Mouse (Mus musculus): ENCODE measurements at regions not wholly inside any gene's neighbourhood (a gene's known extent, or its start where the extent isn't known, plus 50 kb on each side); places are given as distances from the start of the nearest gene placed in this dataset.

DNA sequence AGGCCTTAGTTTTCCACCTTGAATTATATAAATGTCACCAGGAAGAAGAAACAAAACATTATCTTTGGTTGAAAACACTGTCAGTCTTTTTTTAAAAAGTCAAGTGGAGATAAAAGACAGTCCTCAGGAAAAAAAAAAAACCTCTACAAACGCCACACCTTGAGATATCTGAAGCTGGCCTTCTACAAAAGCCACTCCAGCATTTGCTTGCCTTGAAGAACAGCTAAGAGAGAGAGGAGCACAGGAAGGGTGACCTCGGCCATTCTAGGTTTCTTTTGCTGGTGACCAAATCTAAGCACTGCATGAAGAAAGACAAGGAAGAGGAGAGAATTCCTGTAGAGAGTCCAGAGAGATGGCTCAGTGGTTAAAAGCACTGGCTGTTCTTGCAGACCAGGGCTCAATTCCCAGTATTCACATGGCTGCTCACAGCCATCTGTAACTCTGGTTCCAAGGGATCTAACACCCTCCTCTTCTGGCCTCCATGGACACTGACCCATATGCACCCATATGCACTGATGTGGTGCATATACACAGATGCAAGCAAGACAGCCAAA lies 90.5 kb downstream of the Tomm20 start:
- in situ Hi-C loops (cut with MboI; ENCODE audit: unreplicated experiment in 2 of 2) = no loop called here

DNA sequence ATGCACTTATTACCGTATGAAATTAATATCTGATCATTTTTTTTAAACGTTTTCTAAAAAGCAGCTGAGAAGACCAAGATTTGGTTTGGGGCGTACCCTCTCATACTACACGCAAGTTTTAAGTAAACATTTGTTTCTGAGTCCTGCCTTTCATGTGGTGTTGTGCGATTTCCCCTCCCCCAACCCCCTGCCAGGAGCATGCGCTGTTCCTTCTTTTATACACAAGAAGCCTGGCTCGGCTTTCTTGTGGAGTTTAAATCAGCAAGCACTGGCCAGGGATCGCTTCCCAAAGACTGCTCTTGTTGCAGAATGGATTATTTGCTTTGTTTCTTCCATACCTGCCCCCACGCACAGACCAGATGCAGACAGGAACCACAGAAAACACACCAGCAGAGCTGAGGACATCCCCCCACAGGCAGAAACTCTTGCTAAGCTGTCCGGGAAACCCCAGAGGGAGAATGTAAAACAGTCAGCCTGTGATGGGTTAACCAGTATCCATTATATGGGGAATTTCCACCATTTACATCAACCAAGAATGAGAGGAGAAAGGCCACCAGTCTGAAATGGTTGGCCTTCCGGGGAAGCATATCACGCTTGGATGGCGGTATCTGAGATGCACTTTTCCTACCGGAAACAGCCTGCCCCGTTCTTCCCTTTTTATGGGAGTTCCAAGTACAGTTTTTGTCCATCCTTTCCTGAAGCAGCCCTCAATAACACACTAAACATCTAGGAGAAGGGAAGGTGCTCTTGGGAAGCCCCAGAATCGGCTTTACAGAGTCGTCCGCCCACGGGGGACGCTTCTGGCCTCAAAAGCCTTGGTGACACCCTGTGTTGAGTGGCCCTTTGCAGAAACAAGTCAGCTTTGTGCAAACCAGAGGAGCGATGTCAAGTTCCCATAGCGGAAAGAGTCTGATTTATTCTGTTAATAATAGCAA lies 91.3 kb downstream of the Tomm20 start:
- in situ Hi-C loops (cut with MboI; ENCODE audit: unreplicated experiment in 2 of 2) = loop anchor here in 1 of 2 experiments (5.0 kb wide), 1 partner anchor 63 kb away; no protein-coding TSS in a partner anchor

DNA sequence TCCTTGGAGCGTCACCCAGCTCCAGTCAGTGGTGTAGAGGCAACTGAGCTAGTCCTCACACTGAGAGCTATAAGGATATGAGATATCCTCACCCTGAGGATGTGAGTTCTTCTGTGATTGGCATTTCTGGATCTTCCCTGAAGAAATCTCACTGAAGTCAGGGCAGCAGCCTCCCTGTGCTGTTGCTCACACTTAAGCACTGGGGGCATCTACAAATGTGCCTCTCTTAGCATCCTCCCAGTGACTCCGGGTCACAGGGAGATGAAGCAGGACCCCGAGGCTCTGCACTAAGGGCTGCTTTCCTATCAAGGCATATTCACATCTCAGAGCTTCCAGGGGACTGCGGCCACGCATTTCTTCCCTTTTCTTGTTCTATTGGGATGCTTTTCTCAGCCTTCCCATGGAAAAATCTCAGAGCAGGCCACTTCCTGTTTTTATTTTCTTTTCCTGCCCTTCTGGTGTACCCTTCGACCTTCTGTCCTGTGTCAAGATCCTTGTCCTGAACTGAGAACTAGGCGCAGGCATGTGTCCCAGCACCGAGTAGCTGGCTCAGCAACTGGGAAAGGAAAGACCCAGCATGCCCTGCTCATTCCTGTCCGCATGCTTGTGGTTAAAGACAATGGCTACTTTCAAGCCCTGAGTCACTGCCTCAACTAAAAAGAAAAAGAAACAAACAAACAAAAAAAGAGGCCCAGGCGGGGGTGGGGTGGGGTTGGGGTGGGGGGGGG lies 92.8 kb downstream of the Tomm20 start:
- in situ Hi-C loops (cut with MboI; ENCODE audit: unreplicated experiment in 2 of 2) = loop anchor here in 1 of 2 experiments (5.0 kb wide), 1 partner anchor 64 kb away; no protein-coding TSS in a partner anchor

DNA sequence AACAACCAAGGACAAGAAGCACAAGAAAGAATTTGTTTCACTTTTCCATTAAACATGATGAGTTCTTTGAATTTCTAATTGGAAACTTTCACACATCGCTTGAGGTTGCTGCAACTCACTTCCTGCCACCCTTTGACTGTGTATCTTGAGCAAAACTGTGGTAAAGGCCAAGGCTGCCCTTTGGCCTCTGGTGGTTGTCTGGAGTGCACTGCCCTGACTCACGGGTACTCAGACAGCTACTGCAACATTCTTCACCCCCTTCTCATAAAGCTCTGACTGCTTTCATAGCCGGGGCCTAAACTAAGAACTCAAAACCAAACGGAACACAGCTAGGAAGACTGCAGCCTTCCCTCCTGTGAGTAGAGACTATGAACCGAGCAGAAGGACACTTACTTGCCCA lies 93.5 kb downstream of the Tomm20 start:
- in situ Hi-C loops (cut with MboI; ENCODE audit: unreplicated experiment in 2 of 2) = loop anchor here in 1 of 2 experiments (5.0 kb wide), 1 partner anchor 65 kb away; no protein-coding TSS in a partner anchor

DNA sequence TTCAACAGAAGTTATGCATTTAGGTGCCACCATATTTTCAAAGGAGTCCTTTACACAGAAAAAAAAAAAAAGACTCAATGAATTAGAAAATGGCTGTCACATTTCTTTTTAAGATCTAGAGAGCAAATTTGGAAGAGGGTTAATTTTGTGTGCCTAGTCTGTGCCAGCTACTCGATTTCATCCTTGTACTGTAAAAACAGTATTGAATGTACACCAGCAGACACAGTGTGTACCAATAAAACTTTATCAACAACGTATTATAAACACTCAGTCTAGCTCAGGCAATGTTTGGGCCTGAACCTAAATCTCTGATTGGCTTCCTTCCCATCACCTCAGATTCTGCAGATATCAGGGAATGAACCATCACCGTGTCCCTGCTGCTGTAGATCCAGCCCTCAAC lies 93.9 kb downstream of the Tomm20 start:
- in situ Hi-C loops (cut with MboI; ENCODE audit: unreplicated experiment in 2 of 2) = loop anchor here in 1 of 2 experiments (5.0 kb wide), 1 partner anchor 66 kb away; no protein-coding TSS in a partner anchor

DNA sequence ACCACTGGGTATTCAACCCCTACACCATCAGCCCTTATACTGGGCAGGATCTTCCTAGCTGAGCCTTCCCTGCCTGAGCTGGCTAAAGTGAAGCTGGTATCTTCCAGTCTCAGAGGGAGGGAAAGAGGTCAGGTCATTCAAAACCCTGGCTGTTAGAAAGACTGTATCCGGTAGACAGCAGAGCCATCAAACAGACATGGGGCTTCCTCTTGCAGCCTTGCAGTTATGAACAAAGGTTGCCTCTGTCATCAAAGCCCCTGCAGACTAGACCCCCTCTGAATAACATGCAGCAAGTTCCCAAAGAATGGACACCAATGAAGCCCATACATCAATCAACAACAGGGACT lies 95.5 kb downstream of the Tomm20 start:
- in situ Hi-C loops (cut with MboI; ENCODE audit: unreplicated experiment in 2 of 2) = loop anchor here in 1 of 2 experiments (5.0 kb wide), 1 partner anchor 67 kb away; no protein-coding TSS in a partner anchor

DNA sequence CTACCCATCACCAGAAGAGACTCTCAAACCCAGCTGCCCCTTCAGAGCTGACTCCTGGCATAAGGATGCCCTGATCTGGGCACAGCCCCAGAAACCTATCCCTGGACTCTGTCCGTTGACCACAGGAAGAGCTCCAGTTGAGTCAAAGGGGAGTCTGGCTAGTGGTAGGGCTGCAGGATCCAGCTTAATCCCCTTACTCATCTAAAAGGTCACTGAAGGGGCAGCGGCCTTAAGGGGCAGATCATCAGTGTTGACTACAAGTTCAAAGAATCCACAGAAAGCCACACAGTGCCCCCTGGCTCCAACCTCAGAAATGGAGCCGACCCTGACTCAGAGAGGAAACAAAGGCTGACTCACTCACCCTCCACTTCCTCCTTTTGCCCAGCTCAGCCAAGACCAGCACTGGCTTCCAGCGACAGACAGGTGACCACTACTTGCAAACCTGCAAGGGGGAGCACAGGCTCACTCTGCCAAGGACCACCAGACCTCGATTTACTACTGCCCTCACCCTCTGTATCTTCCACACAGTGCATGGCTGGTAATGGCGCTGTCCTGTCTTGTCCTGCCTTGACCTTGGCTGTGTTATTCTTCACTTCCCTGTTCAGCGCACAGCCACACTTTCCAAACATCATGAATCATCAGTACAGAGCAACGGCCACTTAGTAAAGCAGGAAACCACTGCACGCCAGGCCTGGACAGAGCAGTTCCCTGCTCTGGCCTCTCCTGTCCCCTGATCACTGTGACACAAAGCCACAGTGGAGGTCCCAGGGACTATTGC lies 96.0 kb downstream of the Tomm20 start:
- in situ Hi-C loops (cut with MboI; ENCODE audit: unreplicated experiment in 2 of 2) = loop anchor here (5.0 kb wide), 5 partner anchors 68 to 352 kb away; partner anchors contain the start of gene Irf2bp2 (in 1 of the 2)

DNA sequence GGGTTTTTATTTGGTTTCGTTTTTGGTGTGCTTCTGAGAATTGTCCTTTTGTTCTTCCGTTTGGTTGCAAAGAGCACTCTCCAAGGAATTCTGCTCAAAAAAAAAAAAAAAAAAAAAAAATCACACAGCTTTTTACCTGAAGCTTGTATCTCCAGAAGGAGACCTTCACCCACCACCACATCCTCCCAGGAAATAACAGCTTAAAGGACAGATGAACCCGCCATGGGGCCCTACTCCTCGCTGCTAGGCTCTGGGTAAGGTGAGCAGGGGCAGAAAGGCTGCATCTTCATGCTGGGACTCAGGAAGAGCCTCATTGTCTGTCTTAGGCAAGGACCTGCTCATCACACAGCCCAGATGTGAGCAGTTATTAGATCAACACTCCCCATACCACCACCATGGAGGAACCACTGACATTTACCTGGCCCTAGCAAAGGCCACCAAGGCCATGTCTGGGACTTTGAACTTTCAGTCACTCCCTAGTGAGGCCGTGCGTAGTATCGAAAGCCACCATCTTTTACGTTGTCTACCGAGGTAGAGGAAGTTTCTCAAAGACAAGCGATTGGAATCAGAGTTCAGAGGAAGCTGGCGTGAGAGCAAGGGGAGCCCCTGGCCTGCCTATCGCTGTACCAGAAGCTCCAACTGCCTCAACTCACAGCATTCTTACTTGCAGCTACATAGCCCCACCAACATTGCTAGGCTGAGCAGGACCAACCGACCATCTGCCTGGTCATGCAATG lies 97.1 kb downstream of the Tomm20 start:
- in situ Hi-C loops (cut with MboI; ENCODE audit: unreplicated experiment in 2 of 2) = loop anchor here (5.0 kb wide), 4 partner anchors 91 to 351 kb away; partner anchors contain the start of gene Irf2bp2 (in 1 of the 2)

DNA sequence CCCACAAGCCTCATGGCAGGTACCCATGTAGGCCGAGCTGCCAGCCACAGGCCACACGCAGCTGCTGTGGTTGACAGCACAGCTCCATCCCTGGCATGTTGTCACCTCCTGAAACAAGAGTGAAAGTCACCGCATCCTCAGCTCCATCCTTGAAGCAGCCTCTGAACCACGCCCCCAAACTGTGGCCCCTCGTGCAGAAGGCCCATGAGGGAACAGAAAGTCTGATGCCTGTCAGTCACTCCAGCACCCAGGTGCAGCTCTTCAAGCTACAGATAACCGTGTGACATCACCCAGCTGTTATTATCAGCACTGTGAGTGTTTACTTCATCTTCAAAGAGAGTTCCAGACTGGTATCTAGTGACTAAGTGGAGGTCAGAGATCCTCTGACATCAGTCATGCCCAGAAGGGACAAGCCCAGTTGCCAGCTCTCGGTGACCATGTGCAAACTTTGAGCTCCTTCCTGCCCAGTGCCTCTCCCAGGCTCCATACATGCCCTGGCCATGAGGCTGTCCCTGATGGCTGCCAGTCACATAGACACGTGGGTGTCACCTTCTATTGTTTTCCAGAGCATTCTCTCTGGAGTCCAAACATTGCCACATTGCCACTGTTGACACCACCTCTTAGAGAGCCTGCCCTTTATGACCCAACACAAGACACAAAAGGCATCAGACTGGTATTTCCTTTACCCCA lies 97.8 kb downstream of the Tomm20 start:
- in situ Hi-C loops (cut with MboI; ENCODE audit: unreplicated experiment in 2 of 2) = loop anchor here (5.0 kb wide), 4 partner anchors 91 to 351 kb away; partner anchors contain the start of gene Irf2bp2 (in 1 of the 2)

DNA sequence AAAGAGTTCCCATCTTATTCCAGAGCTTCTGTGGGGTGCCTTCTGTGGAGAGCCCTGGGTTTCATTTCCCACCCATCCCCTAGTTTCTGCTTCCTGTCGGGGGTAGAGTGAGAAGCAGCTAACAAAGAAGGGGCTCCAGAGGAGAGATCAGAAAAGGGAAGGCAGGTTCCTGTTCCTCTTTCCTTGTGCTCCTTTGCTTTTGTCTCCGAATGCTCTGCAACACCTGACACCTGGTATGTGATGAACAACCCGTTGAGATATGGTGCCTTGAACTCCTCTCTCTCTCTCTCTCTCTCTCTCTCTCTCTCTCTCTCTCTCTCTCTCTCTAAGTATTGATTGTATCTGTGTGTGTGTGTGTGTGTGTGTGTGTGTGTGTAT lies 99.5 kb downstream of the Tomm20 start:
- in situ Hi-C loops (cut with MboI; ENCODE audit: unreplicated experiment in 2 of 2) = loop anchor here (5.0 kb wide), 4 partner anchors 89 to 349 kb away; partner anchors contain the start of gene Irf2bp2 (in 1 of the 2)

DNA sequence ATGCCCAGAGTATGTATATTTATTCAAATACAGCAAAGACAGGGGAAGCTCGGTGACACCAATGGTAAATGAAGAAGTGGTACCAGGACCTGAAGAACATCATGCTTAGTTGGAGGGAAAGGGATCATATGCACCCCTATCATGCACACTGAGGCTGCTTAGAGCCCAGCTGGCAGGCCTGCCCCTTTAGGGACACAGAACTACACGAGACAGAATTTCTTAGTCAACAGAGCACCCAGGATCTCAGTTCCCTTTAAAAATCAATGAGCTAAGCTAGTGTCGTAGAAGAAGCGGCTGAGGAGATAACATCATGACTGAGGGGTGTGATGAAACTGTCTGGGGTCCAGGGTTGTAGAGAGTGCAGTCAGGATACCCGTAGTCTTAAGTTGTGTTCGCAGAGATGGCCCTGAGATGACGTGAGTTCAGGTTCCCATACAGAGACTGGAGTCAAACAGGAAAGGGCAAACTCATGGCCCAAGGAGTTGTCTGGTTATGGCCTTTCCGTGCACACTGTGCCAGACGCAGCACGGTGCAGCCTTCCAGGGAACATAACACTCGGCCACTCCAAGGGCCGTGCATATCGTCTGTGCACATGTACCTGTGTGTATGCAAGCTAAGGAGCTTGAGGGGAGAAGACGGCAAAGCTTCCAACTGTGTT lies 100.0 kb downstream of the Tomm20 start:
- in situ Hi-C loops (cut with MboI; ENCODE audit: unreplicated experiment in 2 of 2) = loop anchor here (5.0 kb wide), 4 partner anchors 88 to 348 kb away; partner anchors contain the start of gene Irf2bp2 (in 1 of the 2)

DNA sequence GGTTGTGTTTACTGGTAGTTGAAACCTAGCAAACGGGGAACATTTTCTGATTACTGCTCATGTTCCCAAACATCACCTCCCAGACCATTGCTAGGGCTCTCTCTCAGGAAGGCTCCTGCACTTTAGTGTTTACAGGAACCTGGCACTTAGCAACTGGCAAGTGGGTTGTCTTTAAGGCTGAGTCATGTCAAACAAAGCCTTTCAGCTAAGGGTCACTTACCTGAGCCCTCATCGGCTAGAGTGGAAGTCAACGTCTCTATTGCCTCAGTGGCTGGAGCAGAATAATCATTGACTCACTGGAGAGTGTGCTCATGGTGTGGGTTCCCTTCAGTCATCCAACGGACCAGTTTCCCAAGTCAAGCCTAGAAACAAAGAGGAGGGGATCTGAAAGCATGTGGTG lies 101.0 kb downstream of the Tomm20 start:
- in situ Hi-C loops (cut with MboI; ENCODE audit: unreplicated experiment in 2 of 2) = loop anchor here (5.0 kb wide), 4 partner anchors 87 to 347 kb away; partner anchors contain the start of gene Irf2bp2 (in 1 of the 2)

DNA sequence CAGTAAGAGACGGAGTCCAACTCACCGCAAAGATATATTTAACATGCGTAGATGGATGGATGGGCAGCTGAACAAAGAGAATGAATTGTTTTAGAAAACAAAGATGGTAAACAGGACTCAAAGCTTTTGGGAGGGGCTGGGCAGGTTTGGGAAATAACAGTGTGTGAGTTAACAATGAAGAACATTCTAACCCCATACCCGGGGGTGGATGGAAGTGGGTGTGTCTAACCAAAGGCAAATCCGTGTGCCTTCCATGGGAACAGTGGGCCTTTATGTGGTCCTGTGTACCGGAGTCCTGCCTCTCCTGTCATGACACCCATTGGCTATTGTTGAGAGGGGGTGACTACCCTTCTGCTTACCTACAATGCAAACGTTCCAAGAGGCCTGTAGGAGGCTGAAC lies 104.5 kb downstream of the Tomm20 start:
- in situ Hi-C loops (cut with MboI; ENCODE audit: unreplicated experiment in 2 of 2) = no loop called here

DNA sequence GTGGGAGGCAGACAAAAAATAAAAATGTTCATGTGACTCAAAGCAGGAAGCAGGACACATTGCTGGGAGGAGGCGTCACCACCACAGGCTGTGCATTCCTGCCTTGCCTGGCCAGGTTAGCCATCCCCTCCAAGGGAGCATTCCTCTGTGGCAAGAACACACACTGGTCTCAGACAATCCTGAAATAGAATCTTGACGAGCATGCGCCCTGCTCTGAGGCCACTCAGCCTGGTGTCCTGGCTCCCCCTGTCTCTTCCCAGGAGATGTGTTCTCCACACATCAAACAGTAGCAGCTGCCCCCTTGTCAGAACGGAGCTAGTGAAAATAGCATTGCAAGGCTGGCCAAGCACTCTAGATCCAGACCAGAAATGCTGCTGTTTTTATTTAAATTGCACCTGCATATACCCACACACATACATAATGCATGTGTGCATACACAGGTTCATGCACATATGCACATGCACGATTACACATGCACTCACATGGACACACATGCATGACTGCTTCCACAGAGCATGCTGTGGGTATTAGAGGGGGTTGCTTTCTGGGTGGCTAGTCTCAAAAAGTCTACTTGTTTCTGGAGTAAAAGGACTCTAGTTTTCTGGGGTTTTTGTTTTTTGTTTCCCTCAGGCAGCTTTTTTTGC lies 105.8 kb downstream of the Tomm20 start:
- in situ Hi-C loops (cut with MboI; ENCODE audit: unreplicated experiment in 2 of 2) = no loop called here

DNA sequence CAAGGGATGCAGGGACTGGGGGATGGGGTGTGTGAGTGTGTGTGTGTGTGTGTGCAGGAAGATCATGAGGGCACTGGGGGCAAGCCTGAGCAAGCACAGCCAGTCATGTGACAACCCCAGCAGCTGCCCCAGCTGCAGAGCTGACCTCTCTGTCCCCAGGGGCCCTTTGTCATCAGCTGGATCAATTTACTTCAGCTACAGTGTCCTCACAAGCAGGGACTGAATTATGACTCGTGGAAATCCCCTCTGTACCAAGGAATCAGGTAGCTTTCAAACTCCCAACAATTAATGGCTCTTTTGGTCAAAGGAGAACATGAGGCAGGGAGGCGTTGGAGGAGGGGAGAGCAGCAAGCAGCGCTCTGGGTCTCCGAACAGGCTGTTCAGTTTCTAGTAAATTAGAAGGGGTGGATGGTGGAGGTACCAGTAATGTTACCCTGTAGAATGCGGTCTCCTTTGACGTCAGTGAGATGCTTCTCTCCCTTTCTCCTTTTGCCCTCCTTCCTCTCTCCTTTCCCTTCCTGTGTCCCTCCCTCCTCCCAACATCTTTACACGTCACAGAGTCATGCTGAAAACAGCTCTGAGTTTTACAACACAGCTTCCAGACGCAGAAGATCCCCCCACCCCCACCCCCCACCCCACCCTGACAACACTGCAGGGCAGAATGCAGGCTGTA lies 106.5 kb downstream of the Tomm20 start:
- in situ Hi-C loops (cut with MboI; ENCODE audit: unreplicated experiment in 2 of 2) = no loop called here

DNA sequence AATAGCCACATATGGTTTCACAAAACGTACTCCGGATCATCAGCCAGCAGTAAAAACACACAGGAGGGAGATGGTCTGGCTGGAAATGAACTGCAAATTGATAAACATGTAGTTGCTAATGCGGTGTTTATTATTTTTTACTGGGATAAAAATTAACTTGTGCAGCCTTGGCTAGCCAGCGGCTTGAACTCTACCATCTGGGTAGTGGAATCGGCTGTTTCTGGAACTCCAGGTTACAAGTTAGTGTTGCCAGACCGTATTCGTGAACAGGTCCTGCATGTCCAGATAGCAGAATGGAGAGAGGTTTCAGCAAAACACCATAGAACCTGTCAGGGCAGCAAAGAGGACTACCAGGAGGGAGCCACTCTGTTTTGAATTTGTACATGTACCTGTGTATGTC lies 107.4 kb downstream of the Tomm20 start:
- in situ Hi-C loops (cut with MboI; ENCODE audit: unreplicated experiment in 2 of 2) = no loop called here
